Mouse (Mus musculus) c-Kit-negative CD71-positive TER-119-positive erythroid progenitor cells, embryonic 14.5 days (primary cell): ENCODE data around the gene Trim39.
A peak's percentile ranks its signal among the peaks of the same experiment; 100 is the strongest.

ENCODE experiments used
- DNase-seq: peaks from one replicate; pipeline ENCODE4 v3.0.0-alpha.2; 2013; ENCODE audit warnings: low read depth, low spot score

Trim39 gene

DNA sequence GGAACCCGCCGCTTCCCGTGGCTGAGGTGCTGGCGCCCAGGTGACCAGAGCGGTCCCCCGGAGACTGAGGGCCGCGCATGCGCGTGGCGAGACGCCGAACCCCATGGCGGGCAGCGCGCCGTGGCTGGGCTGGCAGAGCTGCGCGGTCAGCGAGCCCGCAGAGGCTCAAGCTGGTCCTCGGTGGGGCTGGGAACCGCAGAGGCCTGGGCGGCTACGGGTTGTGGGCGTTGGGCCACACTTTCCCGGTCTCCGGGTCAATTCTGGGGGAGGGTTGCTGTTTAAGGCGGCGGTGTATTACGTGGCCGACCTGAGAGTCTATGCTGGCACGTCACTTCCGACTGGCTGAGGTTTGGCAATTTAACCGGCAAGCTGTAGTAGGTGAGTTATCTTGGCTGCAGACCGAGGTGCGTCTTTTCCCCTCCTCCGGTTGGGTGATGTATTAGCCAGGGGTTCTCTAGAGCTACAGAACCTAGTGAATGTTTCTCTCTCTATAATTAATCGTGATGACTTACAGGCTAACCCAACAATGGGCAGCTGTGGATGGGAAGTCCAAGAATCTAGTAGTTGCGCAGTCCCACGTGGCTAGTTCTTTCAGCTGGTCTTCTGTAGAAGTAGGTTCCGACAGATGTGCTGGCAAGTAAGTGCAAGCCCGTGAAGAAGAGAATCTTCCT, at the start of gene Trim39:
Trim39 (minus strand) TSS at position 662 of the 671 bp plus-strand sequence.
- peak; percentile 74 for DNase-seq

DNA sequence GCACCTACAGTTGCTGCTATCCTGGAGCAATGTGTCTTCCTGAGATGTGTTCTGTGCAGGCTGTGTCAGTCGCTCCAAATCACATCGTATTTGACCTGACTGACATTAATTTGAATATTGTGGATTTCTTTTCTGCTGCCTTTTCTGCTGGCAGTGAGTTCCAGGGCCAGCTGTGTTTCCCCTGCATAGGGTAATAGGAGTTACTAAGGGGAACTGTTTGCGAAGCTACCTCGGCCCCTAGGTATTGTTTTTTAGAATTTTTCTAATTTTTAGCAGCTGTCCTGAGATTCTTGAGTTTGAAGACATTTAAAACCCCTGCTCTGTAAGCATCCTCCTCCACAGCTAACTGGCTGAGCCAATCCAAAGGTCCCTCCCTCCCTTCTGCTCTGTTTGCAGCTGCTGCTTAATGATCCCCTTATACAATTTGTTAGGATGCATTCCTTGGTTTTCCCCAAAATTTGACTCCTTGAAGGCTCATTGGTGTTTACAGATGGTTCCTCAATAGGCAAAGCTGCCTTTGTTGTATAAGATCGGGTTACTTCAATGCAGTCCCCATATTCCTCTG, 43.7 kb upstream of the Trim39 start:
- no peak for DNase-seq

DNA sequence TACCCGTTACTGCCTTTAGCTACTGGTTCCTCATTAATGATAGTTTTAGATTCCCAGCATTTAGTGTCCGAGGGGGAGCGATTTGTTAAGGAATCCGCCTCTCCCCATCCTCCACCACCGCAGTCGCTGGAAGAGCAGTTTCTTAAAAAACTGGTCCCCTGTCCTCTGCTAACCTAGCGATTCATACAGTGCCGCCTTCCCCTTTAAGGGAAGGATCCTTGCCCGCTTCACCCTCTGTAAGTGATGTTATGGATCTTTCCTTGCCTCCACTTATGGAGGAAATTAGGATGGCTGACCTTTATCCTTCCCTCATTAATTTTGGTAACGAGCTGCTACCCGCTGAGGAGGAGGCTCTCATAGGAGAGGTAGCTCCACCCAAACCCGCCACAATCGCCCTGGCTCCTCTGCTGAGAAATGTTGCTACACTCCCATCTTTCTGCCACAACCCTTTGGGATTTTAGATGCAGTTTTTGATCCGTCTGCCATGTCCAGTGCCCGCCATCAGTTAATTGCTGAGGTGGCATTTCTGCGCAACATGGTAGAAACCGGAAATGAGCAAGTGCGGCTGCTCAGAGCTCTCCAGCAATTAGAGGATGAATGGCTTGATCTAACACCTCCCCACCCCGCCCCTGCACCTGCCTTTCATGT, 43.1 kb upstream of the Trim39 start:
- no peak for DNase-seq

DNA sequence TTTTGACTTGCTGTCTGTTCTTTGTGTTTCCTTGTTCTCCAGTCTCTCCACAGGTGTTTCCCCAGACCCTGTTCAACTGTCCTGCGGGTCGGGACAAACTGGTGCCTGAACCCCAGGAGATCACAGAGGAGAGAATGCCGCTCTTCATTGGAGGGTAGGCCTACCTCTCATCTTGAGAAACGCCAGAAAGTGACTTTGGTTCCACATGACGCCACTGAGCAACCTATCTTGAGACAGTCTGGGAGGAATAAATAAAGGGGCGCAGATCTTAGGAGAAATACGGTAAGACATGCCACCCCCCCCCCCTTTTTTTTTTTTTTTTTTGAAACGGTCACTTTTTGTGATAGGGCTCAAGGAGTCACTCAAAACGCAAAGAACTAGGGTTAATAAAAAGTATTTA, 42.5 kb upstream of the Trim39 start:
- DNase-seq = no peak

DNA sequence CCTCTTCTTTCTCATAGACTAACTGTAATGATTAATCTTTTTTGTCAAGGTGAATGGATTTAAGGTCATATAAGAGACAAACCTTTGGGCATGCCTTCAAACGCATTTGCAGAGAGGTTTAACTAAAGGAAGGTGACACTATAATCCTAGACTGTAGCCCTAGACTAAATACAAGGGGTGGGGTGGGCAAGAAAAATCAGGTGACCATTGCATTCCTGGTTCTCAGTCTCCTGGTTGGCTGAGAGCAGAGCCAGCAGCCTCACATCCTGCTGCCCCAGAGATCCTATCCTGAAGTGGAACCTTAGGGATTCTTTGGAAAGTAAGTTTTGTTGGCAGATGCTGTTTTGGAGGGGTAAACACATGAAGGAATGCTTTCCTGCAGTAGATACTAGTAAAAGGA, 37.2 kb upstream of the Trim39 start:
- no peak for DNase-seq

DNA sequence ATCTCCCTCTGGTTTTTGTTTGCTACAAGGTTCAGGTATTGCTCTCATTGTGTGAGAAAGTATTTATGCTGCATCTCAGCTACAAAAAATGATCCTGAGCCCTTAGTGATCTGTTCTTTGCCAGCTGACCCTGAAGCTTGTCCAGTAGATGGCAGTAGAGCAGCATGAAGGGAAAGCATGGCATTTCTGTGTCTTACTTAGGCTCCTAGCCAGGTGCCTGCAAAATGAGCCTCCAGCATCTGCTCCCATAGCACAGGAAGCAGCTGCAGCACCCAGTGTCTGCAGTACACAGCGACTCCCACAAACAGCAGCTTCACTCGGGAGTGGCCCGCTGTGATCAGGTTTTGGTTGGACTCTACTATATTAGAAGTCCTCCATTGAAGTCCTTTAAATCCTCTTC, 36.8 kb upstream of the Trim39 start:
- DNase-seq = peak; percentile 13

DNA sequence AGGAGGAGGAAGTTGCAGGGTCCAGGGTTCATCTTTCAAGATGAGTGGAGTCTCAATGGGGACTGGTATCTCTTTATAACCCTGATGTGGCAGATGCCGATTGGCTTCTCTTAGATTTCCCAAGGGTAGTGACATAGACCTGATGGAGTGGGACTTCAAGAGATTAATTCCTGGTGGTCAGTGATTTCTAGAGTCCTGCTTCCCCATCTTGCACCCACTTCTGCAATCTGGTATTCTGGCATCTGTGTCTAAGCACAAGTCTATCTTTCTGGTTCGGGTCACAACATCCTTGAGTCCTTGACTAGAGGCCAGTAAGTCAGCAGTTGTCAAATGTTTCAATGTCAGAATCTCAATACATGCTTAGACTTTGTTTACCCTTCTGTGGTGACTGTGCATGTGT, 14.3 kb upstream of the Trim39 start, which contains the start of gene H2-M10.2:
H2-M10.2 (minus strand) TSS at position 101 of the 400 bp plus-strand sequence.
- DNase-seq = no peak

DNA sequence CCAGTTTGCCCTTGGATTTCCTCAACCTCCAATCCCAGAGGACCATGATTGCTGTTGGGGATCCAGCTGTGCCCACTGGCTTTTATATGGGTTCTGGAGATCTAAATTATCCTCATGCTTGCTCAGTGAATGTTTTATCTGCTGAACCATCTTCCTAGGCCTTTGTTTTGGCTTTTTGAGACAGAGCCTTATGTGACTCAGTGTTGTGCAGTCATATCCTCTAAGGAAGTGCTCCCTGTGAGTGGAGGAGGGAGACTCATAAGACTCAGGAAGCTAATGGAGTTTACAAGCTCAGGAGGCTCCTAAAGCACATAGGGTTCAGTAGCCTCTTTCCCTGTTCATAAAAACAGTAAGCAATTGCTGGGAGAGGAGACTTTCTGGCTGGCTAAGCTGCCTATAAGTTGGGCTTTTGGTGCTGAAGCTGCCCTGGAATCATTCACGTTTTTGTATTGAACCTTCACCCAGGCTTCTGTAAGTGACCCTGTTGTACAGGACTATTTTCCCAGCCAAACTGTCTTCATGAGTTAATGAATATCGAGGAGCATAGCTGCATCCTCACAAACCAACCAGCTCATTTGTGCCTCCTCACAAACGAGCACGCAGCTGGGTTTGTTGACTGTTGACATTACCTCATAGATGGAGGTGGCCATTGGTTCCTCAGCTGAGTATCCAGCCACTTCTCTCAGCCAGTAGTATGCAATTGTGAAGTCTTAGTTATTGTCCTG, 9.6 kb upstream of the Trim39 start:
- no peak for DNase-seq

DNA sequence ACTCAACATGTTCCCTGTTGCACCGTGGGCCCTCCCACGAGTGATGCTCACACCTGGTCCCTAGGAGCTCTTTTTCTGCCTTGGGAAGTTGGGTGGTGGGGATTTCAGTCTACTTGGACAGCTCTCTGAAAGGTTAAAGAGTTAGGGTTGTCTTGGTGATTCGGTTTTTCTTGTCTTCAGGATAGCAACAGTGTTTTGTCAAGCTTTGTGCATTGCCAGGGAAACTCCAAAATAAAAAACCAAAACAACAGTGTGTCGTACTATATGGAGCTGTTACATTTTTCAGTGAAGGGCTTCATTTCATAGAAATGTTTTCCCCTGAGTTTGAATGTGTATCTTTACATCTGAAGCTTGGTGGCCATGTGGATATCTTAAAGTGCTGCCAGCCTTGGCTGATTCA, 2.7 kb upstream of the Trim39 start:
- no peak for DNase-seq

DNA sequence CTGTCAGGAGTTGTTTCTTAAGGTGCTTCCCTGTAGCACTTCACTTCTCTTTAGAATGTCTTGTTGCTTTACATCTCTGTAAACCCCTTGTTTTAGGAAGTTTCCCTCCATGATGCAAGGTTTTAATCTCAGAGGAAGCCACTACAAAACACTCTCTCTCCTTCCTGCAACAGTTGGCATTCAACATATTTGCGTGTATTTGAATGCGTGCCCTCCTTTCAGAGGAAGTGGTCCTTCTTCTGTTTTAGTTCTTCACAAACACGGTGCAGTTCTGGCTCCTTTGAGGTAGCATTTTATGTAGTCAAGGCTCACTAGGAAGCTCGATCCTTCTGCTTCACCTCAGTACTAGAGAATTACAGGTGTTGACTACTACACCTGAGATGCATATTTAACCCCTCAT, 1.7 kb upstream of the Trim39 start:
- no peak for DNase-seq

DNA sequence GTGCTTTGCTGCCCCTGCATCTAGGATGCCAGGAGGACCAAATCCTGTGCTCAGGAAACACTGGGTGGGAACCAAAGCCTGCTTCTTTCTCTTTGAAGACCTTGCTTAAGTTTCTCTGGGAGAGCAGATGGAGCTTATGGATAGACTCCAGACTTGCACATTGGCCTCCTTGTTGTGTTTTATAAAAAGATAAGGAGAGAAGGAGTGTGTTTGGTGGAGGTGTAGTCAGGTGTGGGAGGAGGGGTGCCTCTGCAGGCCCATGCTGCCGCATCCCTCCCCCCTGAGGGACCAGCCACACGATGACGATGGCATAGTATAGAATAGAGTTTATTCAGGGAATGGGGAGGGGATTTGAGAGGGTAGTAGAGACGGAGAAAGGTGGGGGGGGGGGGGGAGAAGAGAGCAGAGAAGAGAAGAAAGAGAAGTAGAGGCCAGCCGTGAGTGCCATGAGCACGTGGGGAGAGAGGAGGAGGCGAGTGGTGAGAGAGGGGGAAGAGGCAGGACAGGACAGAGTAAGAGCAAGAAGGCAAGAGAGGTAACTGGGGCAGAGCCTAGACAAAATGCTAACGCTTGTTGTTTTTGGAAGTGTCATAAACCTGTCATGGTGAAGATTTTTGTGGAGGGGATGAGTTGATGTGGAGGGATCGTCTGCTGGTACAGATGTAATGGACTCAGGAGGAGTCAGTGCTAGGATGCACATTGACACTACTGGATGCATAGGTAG, 758 bp upstream of the Trim39 start:
- no peak for DNase-seq

DNA sequence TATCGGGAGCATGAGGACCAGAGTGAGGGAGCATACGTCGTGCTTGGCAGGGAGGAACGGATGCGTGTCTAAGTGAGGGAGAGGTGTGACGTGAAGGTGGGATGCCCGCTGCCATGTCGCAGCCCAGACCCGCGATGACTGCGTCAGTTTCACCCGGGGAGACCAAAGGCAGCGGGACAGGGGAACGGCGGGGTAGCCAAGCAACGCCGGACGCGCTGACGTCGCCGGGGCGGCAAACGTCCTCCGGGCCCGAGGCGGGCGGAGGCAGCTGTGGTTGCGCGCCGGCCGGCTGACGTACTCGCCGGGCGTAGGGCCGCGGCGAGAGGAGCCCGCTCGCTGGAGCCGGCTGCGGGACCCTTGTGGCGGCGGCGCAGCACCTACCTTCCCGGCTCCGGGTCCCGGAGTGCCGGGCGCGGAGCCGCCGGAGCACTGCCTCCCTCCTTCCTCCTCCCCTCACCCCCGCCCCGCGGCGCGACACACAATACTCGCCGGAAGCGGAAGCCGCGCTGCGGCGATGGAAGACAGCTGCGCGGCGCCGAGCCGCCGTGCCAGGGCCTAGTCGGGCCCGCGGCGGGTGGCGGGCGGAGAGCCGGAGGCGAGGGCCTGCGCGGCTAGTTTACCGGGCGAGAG, 976 bp downstream of the Trim39 start:
- peak; percentile 53 for DNase-seq

DNA sequence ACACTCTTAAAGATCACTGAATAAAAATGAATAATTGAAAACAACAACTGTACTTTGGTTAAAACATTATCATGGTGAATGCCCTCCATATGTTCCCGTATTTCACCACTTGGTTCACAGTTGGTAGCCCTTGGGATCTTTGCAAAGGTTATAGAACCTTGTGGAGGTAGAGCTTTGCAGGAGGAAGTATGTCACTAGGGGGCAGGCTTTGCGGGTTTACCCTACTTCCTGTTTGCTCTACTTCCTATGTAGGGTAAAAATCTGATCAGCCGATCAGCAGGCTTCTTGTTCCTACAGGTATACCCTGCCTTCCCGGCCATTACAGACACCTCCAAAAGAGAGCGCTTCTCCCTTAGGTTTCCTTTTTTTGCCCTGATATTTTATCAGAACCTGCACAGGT, 6.2 kb downstream of the Trim39 start:
- DNase-seq = no peak

DNA sequence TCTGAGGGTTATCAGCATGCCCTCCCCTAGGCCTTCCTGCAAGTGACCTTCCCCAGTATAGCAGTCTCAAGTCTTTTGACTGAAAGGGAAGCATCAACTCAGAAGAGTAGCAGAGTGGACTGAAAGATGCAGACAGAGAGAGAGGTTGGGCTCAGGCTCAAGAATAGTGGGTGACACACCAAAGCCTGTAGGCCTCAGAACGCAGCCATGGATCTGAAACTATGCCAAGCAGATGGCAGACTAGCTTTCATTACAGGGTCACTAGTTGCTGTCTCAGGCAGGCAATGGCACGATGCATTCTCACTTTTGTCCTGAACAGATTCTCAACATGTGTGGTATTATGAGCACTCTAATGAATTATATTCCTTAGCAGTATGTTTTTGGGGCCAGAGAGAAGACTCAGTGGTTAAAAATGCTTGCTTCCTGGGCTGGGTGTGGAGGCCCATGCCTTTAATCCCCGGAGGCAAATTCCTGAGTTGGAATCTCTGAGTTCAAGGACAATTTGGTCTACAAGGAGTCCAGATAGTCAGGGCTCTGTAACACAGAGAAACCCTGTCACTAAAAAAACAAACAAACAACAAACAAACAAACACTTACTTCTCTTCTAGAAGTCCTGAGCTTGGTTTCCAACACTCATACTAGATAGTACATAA, 7.6 kb downstream of the Trim39 start:
- no peak for DNase-seq

DNA sequence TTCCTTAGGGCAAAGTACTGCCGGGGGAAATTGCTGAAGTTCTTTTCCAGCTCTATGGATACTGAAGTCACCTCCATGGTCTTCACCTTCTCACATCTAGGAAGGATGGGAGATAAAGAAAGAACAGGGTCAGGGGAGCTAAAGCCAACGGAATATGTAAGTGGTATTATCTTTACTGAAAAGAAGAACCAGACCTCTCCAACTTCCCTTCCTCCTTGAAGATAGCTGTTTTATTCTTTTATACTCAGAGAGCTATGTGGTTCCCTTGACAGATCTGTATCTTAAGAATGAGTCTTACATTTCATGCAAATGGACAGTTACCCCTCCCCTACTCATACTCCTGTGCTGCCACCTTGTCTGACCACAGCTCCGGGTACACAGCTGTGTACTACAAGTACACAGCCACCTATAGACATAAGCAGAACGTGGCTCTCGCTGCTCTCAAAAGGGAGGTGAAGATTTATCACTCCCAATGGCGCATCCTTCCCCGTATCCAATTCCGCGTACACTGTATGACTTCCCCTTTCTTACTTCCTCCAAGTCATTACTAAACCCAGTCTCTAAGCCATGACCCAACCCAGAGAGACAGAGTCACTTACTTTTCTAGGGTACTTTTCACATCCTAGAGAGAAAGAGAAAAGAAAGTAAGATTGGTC, 10.4 kb downstream of the Trim39 start:
- DNase-seq = no peak

DNA sequence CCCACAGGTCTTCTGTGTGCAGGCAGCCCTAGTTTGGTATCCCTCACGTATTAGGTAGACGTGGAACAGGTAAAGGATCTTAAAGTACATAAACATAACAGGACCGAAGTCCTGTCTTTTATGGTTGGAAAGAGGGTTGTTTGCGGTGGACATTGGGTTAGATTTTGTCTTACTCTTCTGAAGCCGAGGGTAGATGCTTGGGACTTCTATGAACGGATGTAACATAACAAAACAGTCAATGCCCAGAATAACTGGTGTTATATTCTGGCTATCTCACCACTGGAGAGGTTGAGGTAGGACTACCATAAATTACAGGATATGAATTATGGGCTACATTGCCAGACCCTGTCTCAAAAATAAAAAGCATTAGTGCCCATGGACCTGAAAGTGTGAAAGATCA, 14.1 kb downstream of the Trim39 start, which contains the start of gene Rpp21:
Rpp21 (minus strand) TSS at position 101 of the 400 bp plus-strand sequence.
- DNase-seq = no peak

DNA sequence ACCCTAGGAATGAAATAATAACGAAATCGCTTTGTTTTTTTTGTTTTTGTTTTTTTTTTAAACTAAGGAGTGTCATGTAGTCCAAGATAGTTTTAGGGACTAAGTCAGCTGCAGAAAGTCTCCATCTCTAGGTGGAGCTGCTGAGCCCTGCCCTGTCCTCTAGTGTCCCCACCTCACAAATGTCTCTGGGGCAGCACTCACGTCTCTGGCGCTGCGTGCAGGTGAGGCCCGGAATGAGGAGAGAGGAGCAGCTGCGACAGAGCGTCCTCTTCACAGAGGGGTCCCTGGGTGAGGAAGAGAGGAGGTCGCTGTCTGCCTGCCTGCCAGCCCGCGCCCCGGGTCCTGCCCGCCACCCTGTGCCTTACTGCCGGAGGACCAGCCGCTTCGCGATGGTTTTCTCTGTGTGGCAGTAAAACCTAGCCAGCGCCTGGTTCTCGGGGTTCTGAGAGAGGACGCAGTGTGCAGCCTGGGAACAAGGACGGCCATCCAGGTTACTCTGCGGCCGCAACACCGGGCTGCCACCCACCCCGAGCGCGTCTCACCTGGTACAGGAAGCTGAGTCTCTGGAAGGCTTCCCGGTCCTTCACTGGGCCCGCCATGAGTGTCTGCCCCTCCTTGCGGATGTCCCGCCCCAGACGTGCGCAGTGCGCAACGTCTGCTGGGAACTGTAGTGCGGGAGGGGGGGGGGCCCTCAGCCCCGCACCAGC, 14.7 kb downstream of the Trim39 start:
- no peak for DNase-seq

DNA sequence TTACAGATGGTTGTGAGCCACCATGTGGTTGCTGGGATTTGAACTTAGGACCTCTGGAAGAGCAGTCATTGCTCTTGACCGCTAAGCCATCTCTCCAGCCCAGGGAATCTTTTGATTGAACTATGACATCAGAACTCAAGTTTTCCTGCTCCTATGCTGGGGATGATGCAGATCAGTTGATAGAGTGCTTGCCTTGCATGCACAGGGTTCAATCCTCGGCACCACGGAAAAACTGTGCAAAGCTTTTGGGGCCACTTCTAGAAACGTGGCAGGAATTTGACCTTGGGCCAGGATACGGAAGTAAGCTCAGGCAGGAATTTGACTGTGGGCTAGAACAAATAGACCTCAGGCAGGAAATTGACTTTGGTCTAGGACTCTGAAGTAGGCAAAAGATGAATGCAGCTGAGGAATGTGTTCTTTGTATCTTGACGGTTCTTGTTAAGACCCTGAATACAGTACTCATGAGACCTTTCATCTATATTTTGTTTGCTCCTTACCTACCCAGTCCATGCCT, 18.9 kb downstream of the Trim39 start:
- no peak for DNase-seq

DNA sequence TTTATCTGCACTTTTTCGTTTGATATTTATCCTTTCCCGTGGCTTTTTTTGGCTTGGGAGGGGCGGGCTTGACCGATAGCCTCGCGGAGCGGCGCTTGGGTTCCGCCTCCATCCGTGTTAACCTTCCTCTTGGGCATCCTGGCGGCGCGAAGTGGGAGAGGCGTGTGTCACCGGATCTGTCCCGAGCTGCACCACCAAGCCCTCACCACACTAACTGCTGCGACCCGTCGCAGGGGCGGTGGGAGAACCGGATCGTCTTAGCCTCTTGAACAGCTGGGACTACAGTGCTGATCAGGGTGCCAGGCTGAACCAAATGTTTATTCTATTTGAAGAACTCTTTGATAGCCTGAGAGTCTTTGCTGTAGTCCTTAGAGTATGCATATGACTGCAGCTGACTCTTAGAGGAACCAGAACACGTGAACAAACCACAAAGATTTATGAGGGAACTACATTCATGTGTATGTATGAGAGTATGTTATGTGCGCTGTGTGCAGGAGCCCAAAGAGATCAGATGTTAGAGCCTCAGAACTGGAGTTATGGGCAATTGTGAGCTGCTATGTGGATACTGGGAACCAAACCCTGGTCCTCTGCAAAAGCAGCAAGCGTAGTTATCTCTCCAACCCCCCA, 19.7 kb downstream of the Trim39 start:
- DNase-seq = no peak
